Mouse (Mus musculus) kidney, embryonic 14.5 days (tissue): ENCODE measurements around the gene Rere. TPM values are rescaled to one million over a fixed set of nuclear protein-coding genes. Genes with fewer than 3 reads are reported as not detected.
"Not testable (repeated sequence)": the region's sequence is repeated elsewhere in the genome, so short reads cannot be mapped to it uniquely, and the experiment has no call there.

Experiments used
- ATAC-seq: fragments of 200-750 bp; cut with Nextera tagmentation; 2 replicates; pipeline ENCODE4 v1.8.0; 2017; ENCODE audit warnings: moderate number of reproducible peaks, mild to moderate bottlenecking, moderate TSS enrichment, moderate library complexity; ENCODE audit not compliant: low FRiP score, low TSS enrichment
- H3K27ac ChIP-seq: fragments of 300-500 bp; sonication (generic); 2 replicates; pipeline ENCODE4 v1.5.1; 2014; ENCODE audit warnings: low read depth, mild to moderate bottlenecking, low read length, moderate library complexity, mixed read lengths
- H3K27me3 ChIP-seq: fragments of 300-500 bp; sonication (generic); 2 replicates; pipeline ENCODE4 v1.6.1; 2014; ENCODE audit warnings: mild to moderate bottlenecking, low read length; ENCODE audit not compliant: control insufficient read depth, insufficient read depth
- H3K36me3 ChIP-seq: fragments of 300-500 bp; sonication (generic); 2 replicates; pipeline ENCODE4 v1.6.1; 2014; ENCODE audit warnings: low read length, mixed read lengths; ENCODE audit not compliant: control insufficient read depth, insufficient read depth
- H3K4me1 ChIP-seq: fragments of 300-500 bp; sonication (generic); 2 replicates; pipeline ENCODE4 v1.6.1; 2014; ENCODE audit warnings: low read length, mixed read lengths; ENCODE audit not compliant: control insufficient read depth, insufficient read depth
- H3K4me2 ChIP-seq: fragments of 300-500 bp; sonication (generic); replicated peaks from 2 replicates; pipeline ENCODE4 v1.6.1; 2014; ENCODE audit warnings: low read depth, mild to moderate bottlenecking, low read length
- H3K4me3 ChIP-seq: fragments of 300-500 bp; sonication (generic); 2 replicates; pipeline ENCODE4 v1.5.1; 2014; ENCODE audit warnings: mild to moderate bottlenecking, low read length
- H3K9ac ChIP-seq: fragments of 300-500 bp; sonication (generic); 2 replicates; pipeline ENCODE4 v1.6.1; 2014; ENCODE audit warnings: low read depth, mild to moderate bottlenecking, low read length, moderate library complexity
- H3K9me3 ChIP-seq: fragments of 300-500 bp; sonication (generic); 2 replicates; pipeline ENCODE4 v1.6.1; 2016; ENCODE audit warnings: low read length; ENCODE audit not compliant: control insufficient read depth
- WGBS: fragments of 180-500 bp; shearing (Covaris S2); extraction: QIAGEN DNeasy Blood & Tissue Kit; methylation state at CpG from one replicate; pipeline ENCODE4 v1.1.7; 2014; 5-methylcytosine and 5-hydroxymethylcytosine counted together
- polyA plus RNA-seq: library from polyadenylated mRNA; unstranded; fragments of >200 nt; fragmentation: Nextera tagmentation; extraction: Ambion mirVana; gene quantifications from 2 replicates; pipeline ENCODE4 v1.2.1, GENCODE M21; 2014

The Rere gene
- polyA plus RNA-seq, 1 experiment from 2014 or later: 49.9 TPM

DNA sequence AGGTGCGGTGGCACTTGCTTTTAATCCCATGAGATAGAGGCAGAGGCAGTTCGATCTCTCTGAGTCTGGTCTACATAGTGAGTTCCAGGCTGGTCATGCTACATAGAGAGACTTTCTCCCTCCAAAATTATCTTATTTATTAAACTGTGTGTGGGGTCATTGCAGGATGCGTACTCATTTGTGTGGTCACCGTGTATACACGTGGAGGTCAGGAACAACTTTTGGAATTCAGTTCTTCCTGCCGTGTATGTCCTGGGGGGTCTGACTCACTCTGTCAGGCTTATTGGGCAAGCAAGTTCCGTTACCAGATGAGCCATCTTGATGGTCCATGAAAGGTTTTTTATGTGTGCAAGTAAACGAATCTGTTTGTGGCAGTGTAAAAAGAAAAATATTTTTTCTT, 5.5 kb downstream of the Rere start:
- Histone ChIP-seq H3K4me2 (no peak overlapping the region), H3K4me3 (no peak overlapping the region), H3K27me3 (no peaks in the 10 kb centered on the region), H3K9ac (no peak overlapping the region), H3K27ac (no peak overlapping the region), H3K4me1 (peaks cover 42% of the 10 kb centered on the region), H3K36me3 (peaks cover 9% of the 10 kb centered on the region; the same call in 1 of the 2 replicates), H3K9me3 (no peaks in the 10 kb centered on the region; the same call in 1 of the 2 replicates)
- WGBS: 79% methylated on average over 8 of the region's 8 CpGs
- no peak for ATAC-seq

- not testable (repeated sequence) for H3K27me3 ChIP-seq, H3K9ac ChIP-seq, H3K36me3 ChIP-seq, H3K9me3 ChIP-seq, H3K27ac ChIP-seq, ATAC-seq, H3K4me3 ChIP-seq, H3K4me2 ChIP-seq
- 58% methylated on average over 1 of the region's 1 CpGs for WGBS
- peaks cover 42% of the 10 kb centered on the region for H3K4me1 ChIP-seq
Observed at GRCm38 (mm10) chr4:150287463-150287862, 6.0 kb downstream of the Rere start.

GRCm38 (mm10) chr4:150291900-150292299, 10.5 kb downstream of the Rere start:
- no peak overlapping the region for H3K9ac ChIP-seq
- peaks cover 9% of the 10 kb centered on the region; the same call in 1 of the 2 replicates for H3K36me3 ChIP-seq
- H3K4me2 ChIP-seq: no peak overlapping the region
- H3K27ac ChIP-seq: no peak overlapping the region
- ATAC-seq: no peak
- H3K4me1 ChIP-seq: peaks cover 19% of the 10 kb centered on the region
- no peaks in the 10 kb centered on the region; the same call in 1 of the 2 replicates for H3K9me3 ChIP-seq
- 94% methylated on average over 3 of the region's 3 CpGs for WGBS
- H3K27me3 ChIP-seq: no peaks in the 10 kb centered on the region
- no peak overlapping the region for H3K4me3 ChIP-seq

GRCm38 (mm10) chr4:150294870-150295269, 13.4 kb downstream of the Rere start:
- no peak for ATAC-seq
- peaks cover 2% of the 10 kb centered on the region; the same call in 1 of the 2 replicates for H3K4me1 ChIP-seq
- no peak overlapping the region for H3K4me2 ChIP-seq
- no peaks in the 10 kb centered on the region; the same call in 1 of the 2 replicates for H3K9me3 ChIP-seq
- whole genome bisulfite sequencing: 95% methylated on average over 7 of the region's 7 CpGs
- no peak overlapping the region for H3K27ac ChIP-seq
- peaks cover 9% of the 10 kb centered on the region; the same call in 1 of the 2 replicates for H3K36me3 ChIP-seq
- H3K4me3 ChIP-seq: no peak overlapping the region
- H3K9ac ChIP-seq: no peak overlapping the region
- no peaks in the 10 kb centered on the region for H3K27me3 ChIP-seq

DNA sequence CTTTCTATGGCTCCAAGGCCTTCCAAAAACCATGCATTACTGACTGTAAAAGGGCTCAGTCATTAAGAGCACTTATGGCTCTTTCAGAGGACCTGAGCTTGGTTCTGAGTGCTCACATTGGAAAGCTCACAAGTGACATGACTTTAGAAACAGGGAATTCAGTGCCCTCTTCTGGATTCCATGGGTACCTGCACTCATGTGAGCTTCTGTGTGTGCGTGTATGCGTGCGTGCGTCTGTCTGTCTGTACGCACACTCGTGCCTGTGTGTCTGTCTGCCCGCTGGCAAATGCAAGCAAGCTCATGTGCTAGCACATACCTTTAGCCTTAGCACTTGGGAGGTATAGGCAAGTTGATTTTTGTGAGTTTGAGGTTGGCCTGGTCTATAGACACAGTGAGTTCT, 14.5 kb downstream of the Rere start:
- no peak for ATAC-seq
- Histone ChIP-seq H3K4me3 (no peak overlapping the region), H3K4me2 (no peak overlapping the region), H3K9ac (no peak overlapping the region), H3K27ac (no peak overlapping the region), H3K27me3 (no peaks in the 10 kb centered on the region), H3K36me3 (peaks cover 8% of the 10 kb centered on the region; the same call in 1 of the 2 replicates), H3K4me1 (no peaks in the 10 kb centered on the region), H3K9me3 (no peaks in the 10 kb centered on the region; the same call in 1 of the 2 replicates)
- 94% methylated on average over 7 of the region's 7 CpGs for WGBS

DNA sequence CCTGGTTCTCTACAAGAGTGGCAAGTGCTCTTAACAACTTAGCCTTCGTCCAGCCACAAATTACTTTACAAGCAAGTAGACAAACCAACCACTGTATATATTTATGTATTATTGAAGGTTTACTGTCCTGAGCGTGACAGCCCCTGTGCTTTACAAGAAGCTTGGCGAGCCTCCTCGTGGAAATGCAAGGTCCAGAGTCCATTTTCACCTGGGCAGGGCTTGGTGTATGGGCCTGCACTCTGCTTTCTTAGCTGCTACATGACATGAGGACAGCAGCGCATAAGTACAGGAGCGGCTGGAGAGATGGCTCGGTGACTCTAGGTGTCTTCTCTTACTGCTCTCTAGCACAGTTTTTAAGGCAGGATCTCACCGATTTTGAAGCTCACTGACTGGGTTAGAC, 21.3 kb downstream of the Rere start:
- Histone ChIP-seq H3K27ac (no peak overlapping the region), H3K36me3 (no peaks in the 10 kb centered on the region), H3K9ac (no peak overlapping the region), H3K4me3 (no peak overlapping the region), H3K4me2 (no peak overlapping the region), H3K9me3 (no peaks in the 10 kb centered on the region), H3K4me1 (no peaks in the 10 kb centered on the region), H3K27me3 (no peaks in the 10 kb centered on the region)
- WGBS: 88% methylated on average over 8 of the region's 8 CpGs
- no peak for ATAC-seq

DNA sequence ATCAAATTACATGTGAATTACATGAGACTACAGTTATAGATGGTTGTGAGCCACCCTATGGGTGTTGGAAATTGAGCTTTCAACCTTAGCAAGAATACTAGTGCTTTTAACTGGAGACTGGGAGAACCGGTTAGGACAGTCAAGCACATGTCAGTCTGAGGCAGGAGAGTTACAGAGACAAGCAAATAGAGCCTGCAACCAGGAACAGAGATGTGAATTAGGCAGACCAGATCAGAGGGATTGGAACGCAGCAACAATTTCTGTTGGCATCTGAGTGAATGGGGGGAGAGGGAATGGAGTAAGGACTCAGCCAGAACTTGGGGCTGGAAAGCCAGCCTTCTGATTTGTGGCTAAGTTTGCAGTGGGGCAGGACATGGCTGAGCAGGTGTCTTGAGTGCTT, 25.3 kb downstream of the Rere start:
- Histone ChIP-seq H3K4me1 (no peaks in the 10 kb centered on the region), H3K9me3 (no peaks in the 10 kb centered on the region), H3K4me3 (no peak overlapping the region), H3K4me2 (no peak overlapping the region), H3K27me3 (no peaks in the 10 kb centered on the region), H3K27ac (no peak overlapping the region), H3K36me3 (no peaks in the 10 kb centered on the region), H3K9ac (no peak overlapping the region)
- 62% methylated on average over 2 of the region's 2 CpGs for WGBS
- ATAC-seq: no peak

GRCm38 (mm10) chr4:150307226-150307625, 25.8 kb downstream of the Rere start:
- no peak overlapping the region for H3K4me2 ChIP-seq
- no peak overlapping the region for H3K27ac ChIP-seq
- WGBS: 77% methylated on average over 1 of the region's 1 CpGs
- H3K9ac ChIP-seq: no peak overlapping the region
- H3K27me3 ChIP-seq: no peaks in the 10 kb centered on the region
- no peaks in the 10 kb centered on the region for H3K4me1 ChIP-seq
- H3K36me3 ChIP-seq: no peaks in the 10 kb centered on the region
- no peak for ATAC-seq
- H3K4me3 ChIP-seq: no peak overlapping the region
- no peaks in the 10 kb centered on the region for H3K9me3 ChIP-seq

- H3K27me3 ChIP-seq: no peaks in the 10 kb centered on the region
- H3K4me2 ChIP-seq: no peak overlapping the region
- H3K27ac ChIP-seq: no peak overlapping the region
- ATAC-seq: no peak
- WGBS: 72% methylated on average over 2 of the region's 2 CpGs
- no peaks in the 10 kb centered on the region for H3K36me3 ChIP-seq
- H3K9me3 ChIP-seq: no peaks in the 10 kb centered on the region
- H3K9ac ChIP-seq: no peak overlapping the region
- no peaks in the 10 kb centered on the region for H3K4me1 ChIP-seq
- H3K4me3 ChIP-seq: no peak overlapping the region
Observed at GRCm38 (mm10) chr4:150311431-150311830, 30.0 kb downstream of the Rere start.
